In the genomic region with DNA sequence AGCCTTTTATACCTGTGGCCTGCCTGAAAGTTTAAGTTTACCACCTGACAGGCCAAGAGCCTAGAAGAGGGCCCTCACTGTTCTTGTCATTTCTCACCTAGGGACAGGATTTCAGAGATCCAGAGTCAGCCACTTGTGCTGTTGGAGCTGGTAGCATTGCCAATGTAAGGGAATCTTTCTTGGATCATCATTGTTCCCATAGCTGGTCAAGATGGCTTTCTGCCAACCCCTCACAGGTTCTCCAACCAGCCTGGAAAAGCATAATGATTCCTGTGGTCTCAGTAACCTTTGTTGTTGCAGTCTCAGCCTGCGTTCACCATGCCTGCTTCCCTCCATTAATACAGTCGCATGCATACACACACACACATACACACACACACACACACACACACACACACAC, we compare ENCODE assay signal across 22 mouse cellular contexts.
A peak's percentile ranks its signal among the peaks of the same experiment; 100 is the strongest.
DNase-seq lines count a peak whose midpoint lies in the region; ATAC-seq and TF ChIP-seq lines count a peak whose summit lies in the region.
"Had no signal": no experiment of that assay in that cellular context is flagged by ENCODE, and none has a peak within 500 bp of the region (broad histone marks: within the 10 kb centered on the region; RNA-seq: fewer than 3 reads in every experiment).

No protein-coding gene starts in this region.

- peak; percentile 69 for DNase-seq in cerebellum, postnatal 10 days
- peak; percentile 22 to 24 for DNase-seq in cerebellum, postnatal 36 days
- DNase-seq in cerebellum, postnatal 4 days (ENCODE audit: low spot score in 2 of 2), result no peak
- DNase-seq in hindbrain, embryonic 14.5 days (ENCODE audit: low spot score), result no peak
- DNase-seq in hindbrain, postnatal 0 days (ENCODE audit: low spot score), result no peak
- peak; percentile 20 for DNase-seq in limb, embryonic 10.5 days (ENCODE audit: low spot score)
- DNase-seq: adrenal gland, postnatal 10 days; B cell, adult 2 months; cerebellum, adult 9-11 months; gastrocnemius, postnatal 25 days; kidney, adult 18-20 months; kidney, adult 9 months had no signal

- H3K9ac ChIP-seq in hindbrain, embryonic 14.5 days, result no peak overlapping the region
- no peak overlapping the region for H3K9ac ChIP-seq in hindbrain, postnatal 0 days (replicated peaks; ENCODE audit: low read length)
- H3K9ac ChIP-seq: forebrain, embryonic 13.5 days; hindbrain, embryonic 12.5 days had no signal

- no peak for ATAC-seq in cerebellum, adult (ENCODE audit: insufficient number of reproducible peaks, low FRiP score, low TSS enrichment)
- ATAC-seq in hindbrain, embryonic 14.5 days (ENCODE audit: low FRiP score), result no peak
- ATAC-seq in hindbrain, postnatal 0 days, result no peak
- ATAC-seq: forebrain, embryonic 13.5 days; hindbrain, embryonic 16.5 days; inflammation-experienced regulatory T-cells, adult 6 months; intestine, embryonic 16.5 days; Patski had no signal

- H3K4me3 ChIP-seq in hindbrain, embryonic 14.5 days (replicated peaks; ENCODE audit: low read length), result no peak overlapping the region
- no peak overlapping the region for H3K4me3 ChIP-seq in hindbrain, postnatal 0 days (ENCODE audit: low read length)
- no peak overlapping the region for H3K4me3 ChIP-seq in limb, embryonic 10.5 days
- H3K4me3 ChIP-seq: forebrain, embryonic 10.5 days; forebrain, embryonic 13.5 days; hindbrain, embryonic 12.5 days had no signal

- no peaks in the 10 kb centered on the region for H3K9me3 ChIP-seq in hindbrain, embryonic 14.5 days (ENCODE audit: control insufficient read depth, low read length)
- no peaks in the 10 kb centered on the region for H3K9me3 ChIP-seq in hindbrain, postnatal 0 days (ENCODE audit: low read length)
- no peaks in the 10 kb centered on the region for H3K9me3 ChIP-seq in limb, embryonic 10.5 days (replicated peaks)
- H3K9me3 ChIP-seq: forebrain, embryonic 10.5 days; forebrain, embryonic 13.5 days; G1E; hindbrain, embryonic 12.5 days had no signal

- H3K4me2 ChIP-seq in hindbrain, embryonic 14.5 days (replicated peaks), result no peak overlapping the region
- no peak overlapping the region for H3K4me2 ChIP-seq in hindbrain, postnatal 0 days (ENCODE audit: low read depth, low read length)
- H3K4me2 ChIP-seq: forebrain, embryonic 13.5 days; heart, embryonic 11.5 days; hindbrain, embryonic 12.5 days had no signal

- H3K27ac ChIP-seq in hindbrain, embryonic 14.5 days, result 0 out of 2 replicates have a peak overlapping the region, but pooled peaks have one; percentile 1
- no peak overlapping the region for H3K27ac ChIP-seq in hindbrain, postnatal 0 days
- H3K27ac ChIP-seq in limb, embryonic 10.5 days, result no peak overlapping the region
- H3K27ac ChIP-seq: forebrain, embryonic 10.5 days; forebrain, embryonic 13.5 days had no signal

- H3K4me1 ChIP-seq in hindbrain, embryonic 14.5 days (replicated peaks; ENCODE audit: control insufficient read depth, insufficient read depth, low read length), result no peaks in the 10 kb centered on the region
- H3K4me1 ChIP-seq in hindbrain, postnatal 0 days (ENCODE audit: insufficient read depth, low read length), result no peaks in the 10 kb centered on the region
- H3K4me1 ChIP-seq in limb, embryonic 10.5 days, result peaks cover 18% of the 10 kb centered on the region

- no peak for TF ChIP-seq CTCF in hindbrain, postnatal 0 days (IDR thresholded peaks at IDR 0.05; ENCODE audit: low read depth)

- WGBS in hindbrain, embryonic 14.5 days, result 56% methylated on average over 2 of the region's 2 CpGs
- WGBS in hindbrain, postnatal 0 days, result 60% methylated on average over 2 of the region's 2 CpGs
- 86% methylated on average over 2 of the region's 2 CpGs for WGBS in limb, embryonic 10.5 days

- H3K36me3 ChIP-seq in hindbrain, embryonic 14.5 days (replicated peaks; ENCODE audit: control insufficient read depth, insufficient read depth), result no peaks in the 10 kb centered on the region
- no peaks in the 10 kb centered on the region for H3K36me3 ChIP-seq in hindbrain, postnatal 0 days (ENCODE audit: insufficient read depth, low read length)
- H3K36me3 ChIP-seq in limb, embryonic 10.5 days, result no peaks in the 10 kb centered on the region
- H3K36me3 ChIP-seq: forebrain, embryonic 10.5 days; G1E; hindbrain, embryonic 12.5 days had no signal

- no peaks in the 10 kb centered on the region for H3K27me3 ChIP-seq in hindbrain, embryonic 14.5 days (ENCODE audit: control insufficient read depth, insufficient read depth, low read length)
- H3K27me3 ChIP-seq in hindbrain, postnatal 0 days (ENCODE audit: insufficient read depth, low read length), result no peaks in the 10 kb centered on the region
- H3K27me3 ChIP-seq in limb, embryonic 10.5 days (ENCODE audit: low read depth, poor library complexity, severe bottlenecking), result no peaks in the 10 kb centered on the region
- H3K27me3 ChIP-seq: hindbrain, embryonic 12.5 days had no signal

Comparison
In these comparisons a context has a peak if more than half of its experiments do, and no peak if none do; other contexts are left out.
1. DNase-seq: peak in cerebellum, postnatal 10 days (2 of 2), cerebellum, postnatal 36 days (2 of 2) and limb, embryonic 10.5 days (single experiment); none in cerebellum, postnatal 4 days (0 of 2), hindbrain, embryonic 14.5 days (single experiment) and hindbrain, postnatal 0 days (single experiment).